ENCODE assay signal across 8 mouse cellular contexts in the genomic region with DNA sequence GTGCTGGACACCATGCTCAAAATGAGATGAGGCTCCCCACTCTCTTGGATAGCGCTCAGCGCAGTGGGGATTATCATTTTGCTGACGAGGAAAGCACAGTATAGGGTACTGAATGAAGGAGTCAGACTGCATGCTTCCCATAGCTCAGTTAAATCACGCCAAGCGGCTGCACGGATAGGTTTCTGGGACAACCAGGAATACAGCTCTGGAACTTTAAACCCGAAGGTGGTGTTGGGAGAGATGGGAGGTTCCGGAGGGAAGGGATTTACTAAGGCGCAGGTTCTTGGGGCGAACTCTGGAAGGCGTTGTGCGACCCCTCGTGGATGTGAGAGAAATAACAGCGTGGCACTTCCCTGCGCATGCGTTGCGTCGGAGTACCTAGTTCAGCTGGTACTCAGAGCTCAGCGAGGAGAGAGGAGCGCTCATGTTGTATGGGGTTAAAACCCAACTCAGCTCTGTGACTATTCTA. TPM values are rescaled to one million over a fixed set of nuclear protein-coding genes. Genes with fewer than 3 reads are reported as not detected.
DNase-seq lines count a peak whose midpoint lies in the region; ATAC-seq and TF ChIP-seq lines count a peak whose summit lies in the region.

No protein-coding gene starts in this region.

- DNase-seq in 3134 (ENCODE audit: extremely low read depth, insufficient read length, low spot score): peak; percentile 66
- peak; percentile 87 to 90 for DNase-seq in adrenal gland, postnatal 36 days
- DNase-seq in heart, adult 2 months: peak; percentile 89 to 90
- DNase-seq in kidney, adult 8-10 months: peak; percentile 89 to 92
- peak; percentile 81 to 89 for DNase-seq in spleen, postnatal 10 days (ENCODE audit: low spot score in 2 of 2)

- peak overlapping the region; percentile 63 for H3K9ac ChIP-seq in embryonic facial prominence, embryonic 13.5 days
- H3K9ac ChIP-seq in heart, adult 2 months (ENCODE audit: low read depth, low read length): peak overlapping the region; percentile 39
- H3K9ac ChIP-seq in limb, embryonic 13.5 days: peak overlapping the region; percentile 59
- peak overlapping the region; percentile 50 for H3K9ac ChIP-seq in midbrain, embryonic 16.5 days (ENCODE audit: low read depth, low read length)

- H3K9me3 ChIP-seq in embryonic facial prominence, embryonic 13.5 days: no peaks in the 10 kb centered on the region
- H3K9me3 ChIP-seq in limb, embryonic 13.5 days: no peaks in the 10 kb centered on the region
- H3K9me3 ChIP-seq in midbrain, embryonic 16.5 days (replicated peaks; ENCODE audit: control insufficient read depth, low read length, poor library complexity, severe bottlenecking): no peaks in the 10 kb centered on the region

- H3K27ac ChIP-seq in embryonic facial prominence, embryonic 13.5 days: peak overlapping the region; percentile 12; the same call in 1 of the 2 replicates
- H3K27ac ChIP-seq in heart, adult 2 months: peak overlapping the region; percentile 48; the same call in 1 of the 2 replicates
- H3K27ac ChIP-seq in limb, embryonic 13.5 days: 0 out of 2 replicates have a peak overlapping the region, but pooled peaks have one; percentile 48
- H3K27ac ChIP-seq in midbrain, embryonic 16.5 days (ENCODE audit: low read length): no peak overlapping the region

- ATAC-seq in embryonic facial prominence, embryonic 13.5 days (ENCODE audit: insufficient number of reproducible peaks, insufficient read depth, low FRiP score, low TSS enrichment, low read depth): peak; percentile 68
- peak; percentile 82 for ATAC-seq in limb, embryonic 13.5 days (ENCODE audit: low FRiP score, low read depth)
- ATAC-seq in midbrain, embryonic 16.5 days: peak; percentile 81

- TF ChIP-seq POLR2A in heart, adult 2 months (IDR thresholded peaks at IDR 0.05; ENCODE audit: insufficient read depth, low read depth, low read length): 0 out of 2 replicates have a peak, but pooled peaks have one; percentile 11

- H3K4me3 ChIP-seq in embryonic facial prominence, embryonic 13.5 days: peak overlapping the region; percentile 36
- H3K4me3 ChIP-seq in heart, adult 2 months: peak overlapping the region; percentile 44
- peak overlapping the region; percentile 40 for H3K4me3 ChIP-seq in limb, embryonic 13.5 days
- peak overlapping the region; percentile 17 for H3K4me3 ChIP-seq in midbrain, embryonic 16.5 days (ENCODE audit: low read depth, low read length)

- TF ChIP-seq EP300 in heart, adult 2 months (IDR thresholded peaks at IDR 0.05; ENCODE audit: insufficient read depth, low read depth, low read length): peak; percentile 98

- no peaks in the 10 kb centered on the region for H3K36me3 ChIP-seq in embryonic facial prominence, embryonic 13.5 days
- no peaks in the 10 kb centered on the region for H3K36me3 ChIP-seq in heart, adult 2 months (ENCODE audit: control insufficient read depth, insufficient read depth, low read length)
- no peaks in the 10 kb centered on the region for H3K36me3 ChIP-seq in limb, embryonic 13.5 days
- H3K36me3 ChIP-seq in midbrain, embryonic 16.5 days (ENCODE audit: control insufficient read depth, insufficient read depth, low read length): no peaks in the 10 kb centered on the region

- WGBS in embryonic facial prominence, embryonic 13.5 days: 5% methylated on average over 20 of the region's 20 CpGs
- WGBS in heart, adult 2 months: 7% methylated on average over 20 of the region's 20 CpGs
- 7% methylated on average over 20 of the region's 20 CpGs for WGBS in limb, embryonic 13.5 days
- 4% methylated on average over 20 of the region's 20 CpGs for WGBS in midbrain, embryonic 16.5 days

- intact Hi-C loops in heart, adult 2 months (cut with DNase I): loop anchor here (1.0 kb wide), 2 partner anchors 41 to 149 kb away; no protein-coding TSS in a partner anchor

- H3K4me2 ChIP-seq in embryonic facial prominence, embryonic 13.5 days: peak overlapping the region; percentile 63
- peak overlapping the region; percentile 69 for H3K4me2 ChIP-seq in limb, embryonic 13.5 days (replicated peaks)
- peak overlapping the region; percentile 51 for H3K4me2 ChIP-seq in midbrain, embryonic 16.5 days (ENCODE audit: low read length)

- TF ChIP-seq CTCF in heart, adult 2 months (IDR thresholded peaks at IDR 0.05): peak; percentile 97

- peaks cover 24% of the 10 kb centered on the region for H3K4me1 ChIP-seq in embryonic facial prominence, embryonic 13.5 days
- H3K4me1 ChIP-seq in heart, adult 2 months (ENCODE audit: control insufficient read depth, insufficient read depth, low read length): peaks cover 5% of the 10 kb centered on the region
- H3K4me1 ChIP-seq in limb, embryonic 13.5 days: peaks cover 36% of the 10 kb centered on the region
- peaks cover 7% of the 10 kb centered on the region; the same call in 1 of the 2 replicates for H3K4me1 ChIP-seq in midbrain, embryonic 16.5 days (ENCODE audit: control insufficient read depth, insufficient read depth, low read length)

- H3K27me3 ChIP-seq in embryonic facial prominence, embryonic 13.5 days: no peaks in the 10 kb centered on the region
- no peaks in the 10 kb centered on the region for H3K27me3 ChIP-seq in heart, adult 2 months (ENCODE audit: control insufficient read depth, insufficient read depth, low read length)
- no peaks in the 10 kb centered on the region for H3K27me3 ChIP-seq in limb, embryonic 13.5 days
- no peaks in the 10 kb centered on the region for H3K27me3 ChIP-seq in midbrain, embryonic 16.5 days (ENCODE audit: control insufficient read depth, insufficient read depth, low read depth, low read length)

- H3K79me2 ChIP-seq in heart, adult 2 months (replicated peaks; ENCODE audit: control insufficient read depth, insufficient read depth, low read length): no peaks in the 10 kb centered on the region

RNA-seq across cellular contexts. Expression of a gene that starts 4.8 kb away (rescaled TPM):
- not detected for total RNA-seq in adrenal gland, postnatal 36 days (2021)
- polyA plus RNA-seq in embryonic facial prominence, embryonic 13.5 days (2015; fragmentation: Nextera tagmentation; extraction: Ambion mirVana): 0.37 TPM in 1 of 2 replicates, not detected in the other
- total RNA-seq in heart, adult 2 months (2021): under 1 TPM; 0.30 to 0.44 TPM
- not detected in 2 replicates for polyA plus RNA-seq in heart, adult 2 months (2012; rRNA removed)
- polyA plus RNA-seq in limb, embryonic 13.5 days (2015; fragmentation: Nextera tagmentation; extraction: Ambion mirVana): 0.26 and 0.32 TPM in 2 replicates
- polyA plus RNA-seq in midbrain, embryonic 16.5 days (2015; fragmentation: Nextera tagmentation; extraction: Ambion mirVana): 0.95 TPM in 1 of 2 replicates, not detected in the other

RNA-seq across cellular contexts. Expression of a gene that starts 31.1 kb away (rescaled TPM):
- 1 to 10 TPM in 1 of 2 experiments, under 1 TPM in 1; 0.46 to 1.3 TPM for total RNA-seq in adrenal gland, postnatal 36 days (2021)
- polyA plus RNA-seq in embryonic facial prominence, embryonic 13.5 days (2015; fragmentation: Nextera tagmentation; extraction: Ambion mirVana): 9.3 and 9.8 TPM in 2 replicates
- 1 to 10 TPM; 4.3 to 6.3 TPM for total RNA-seq in heart, adult 2 months (2021)
- 4.5 and 4.6 TPM in 2 replicates for polyA plus RNA-seq in heart, adult 2 months (2012; rRNA removed)
- 15.0 and 17.6 TPM in 2 replicates for polyA plus RNA-seq in limb, embryonic 13.5 days (2015; fragmentation: Nextera tagmentation; extraction: Ambion mirVana)
- 4.1 and 5.0 TPM in 2 replicates for polyA plus RNA-seq in midbrain, embryonic 16.5 days (2015; fragmentation: Nextera tagmentation; extraction: Ambion mirVana)

RNA-seq across cellular contexts. Expression of a gene that starts 44.9 kb away (rescaled TPM):
- 10 to 100 TPM; 59.5 to 69.8 TPM for total RNA-seq in adrenal gland, postnatal 36 days (2021)
- polyA plus RNA-seq in embryonic facial prominence, embryonic 13.5 days (2015; fragmentation: Nextera tagmentation; extraction: Ambion mirVana): 160 and 162 TPM in 2 replicates
- 10 to 100 TPM; 32.1 to 36.0 TPM for total RNA-seq in heart, adult 2 months (2021)
- polyA plus RNA-seq in heart, adult 2 months (2012; rRNA removed): 8.1 and 17.2 TPM in 2 replicates
- 133 and 145 TPM in 2 replicates for polyA plus RNA-seq in limb, embryonic 13.5 days (2015; fragmentation: Nextera tagmentation; extraction: Ambion mirVana)
- 142 and 159 TPM in 2 replicates for polyA plus RNA-seq in midbrain, embryonic 16.5 days (2015; fragmentation: Nextera tagmentation; extraction: Ambion mirVana)

RNA-seq across cellular contexts. Expression of a gene that starts 50.9 kb away (rescaled TPM):
- total RNA-seq in adrenal gland, postnatal 36 days (2021): 100 to 1,000 TPM; 132 to 151 TPM
- 16.6 and 17.1 TPM in 2 replicates for polyA plus RNA-seq in embryonic facial prominence, embryonic 13.5 days (2015; fragmentation: Nextera tagmentation; extraction: Ambion mirVana)
- 100 to 1,000 TPM; 254 to 285 TPM for total RNA-seq in heart, adult 2 months (2021)
- 287 and 346 TPM in 2 replicates for polyA plus RNA-seq in heart, adult 2 months (2012; rRNA removed)
- 17.0 and 18.8 TPM in 2 replicates for polyA plus RNA-seq in limb, embryonic 13.5 days (2015; fragmentation: Nextera tagmentation; extraction: Ambion mirVana)
- 8.5 and 10.2 TPM in 2 replicates for polyA plus RNA-seq in midbrain, embryonic 16.5 days (2015; fragmentation: Nextera tagmentation; extraction: Ambion mirVana)
